Mouse (Mus musculus) embryonic facial prominence, embryonic 10.5 days (tissue): Measurements from ENCODE around the gene Baiap2. TPM values are rescaled to one million over a fixed set of nuclear protein-coding genes. Genes with fewer than 3 reads are reported as not detected.

Experiments
- DNase-seq: peaks from one replicate; pipeline ENCODE4 v3.0.0-alpha.2; 2017; ENCODE audit warnings: low spot score
- H3K27ac ChIP-seq: fragments of 300-500 bp; sonication (generic); replicated peaks from 2 replicates; pipeline ENCODE4 v1.5.1; 2016; ENCODE audit warnings: mild to moderate bottlenecking
- H3K27me3 ChIP-seq: fragments of 300-500 bp; sonication (generic); replicated peaks from 2 replicates; pipeline ENCODE4 v1.6.1; 2016; ENCODE audit warnings: low read depth, mild to moderate bottlenecking; ENCODE audit not compliant: poor library complexity, severe bottlenecking
- H3K36me3 ChIP-seq: fragments of 300-500 bp; sonication (generic); replicated peaks from 2 replicates; pipeline ENCODE4 v1.6.1; 2016; ENCODE audit warnings: mild to moderate bottlenecking, moderate library complexity
- H3K4me1 ChIP-seq: fragments of 300-500 bp; sonication (generic); 2 replicates; pipeline ENCODE4 v1.6.1; 2016
- H3K4me3 ChIP-seq: fragments of 300-500 bp; sonication (generic); 2 replicates; pipeline ENCODE4 v1.5.1; 2016; ENCODE audit warnings: mild to moderate bottlenecking, moderate library complexity
- H3K9me3 ChIP-seq: fragments of 300-500 bp; sonication (generic); 2 replicates; pipeline ENCODE4 v1.6.1; 2016; ENCODE audit warnings: mild to moderate bottlenecking
- WGBS: fragments of 180-500 bp; shearing (Covaris S2); methylation state at CpG from one replicate; pipeline ENCODE4 v1.1.7; 2016; 5-methylcytosine and 5-hydroxymethylcytosine counted together
- polyA plus RNA-seq: library from polyadenylated mRNA; unstranded; fragments of >200 nt; fragmentation: Nextera tagmentation; extraction: Ambion mirVana; gene quantifications from 2 replicates; pipeline ENCODE4 v1.2.1, GENCODE M21; 2016

Gene Baiap2
- polyA plus RNA-seq, 1 experiment from 2014 or later: 11.0 TPM

- no peak for DNase-seq
Observed at GRCm38 (mm10) chr11:119912845-119913244, 29.7 kb upstream of the Baiap2 start.

DNA sequence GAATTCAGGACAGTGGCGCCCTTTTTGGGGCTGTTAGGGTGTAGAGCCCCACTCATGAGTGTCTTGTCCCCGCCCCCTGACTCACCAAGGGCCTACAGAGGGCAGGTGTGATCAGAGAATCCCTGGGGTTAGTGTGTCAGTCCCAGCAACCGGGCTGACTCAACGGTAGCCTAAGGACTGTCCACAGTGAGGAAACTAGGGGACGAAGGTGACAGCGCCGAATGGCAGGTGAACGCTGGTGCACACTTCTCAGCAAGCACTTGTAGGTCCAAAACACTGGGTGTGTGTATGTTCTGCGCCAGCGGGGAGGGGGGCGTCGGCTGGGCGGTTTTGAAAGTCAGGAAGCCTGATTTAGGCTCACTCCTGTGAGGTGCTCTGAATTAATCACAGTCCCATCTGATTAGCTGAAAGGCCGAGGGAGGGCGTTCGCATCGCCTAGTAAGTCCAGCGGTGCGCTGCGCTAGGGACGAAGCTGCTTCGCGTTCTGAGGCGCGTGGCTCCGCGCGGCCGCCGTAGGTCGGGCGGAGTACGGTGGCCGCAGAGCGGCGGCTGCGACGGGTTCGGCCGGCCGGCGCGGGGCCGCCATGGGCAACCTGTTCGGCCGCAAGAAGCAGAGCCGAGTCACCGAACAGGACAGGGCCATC, 29.1 kb upstream of the Baiap2 start, which contains the start of gene Chmp6:
Gene Chmp6, plus strand, starts transcription at position 151 of the 644 bp plus-strand sequence.
- Histone ChIP-seq H3K9me3 (no peaks in the 10 kb centered on the region), H3K4me3 (peak within 1 kb of the TSS; percentile 85), H3K4me1 (peaks cover 52% of the 10 kb centered on the region), H3K27ac (peak within 1 kb of the TSS; percentile 97), H3K36me3 (peaks cover 33% of the 10 kb centered on the region), H3K27me3 (0 out of 2 replicates have a peak, but pooled peaks cover 6% of the 10 kb centered on the region)
- WGBS: under 1% methylated on average over 48 of the region's 48 CpGs
- peak; percentile 90 for DNase-seq

More at GRCm38 (mm10) chr11:119912845-119913244, 29.7 kb upstream of the Baiap2 start:
- Histone ChIP-seq H3K27me3 (0 out of 2 replicates have a peak, but pooled peaks cover 8% of the 10 kb centered on the region), H3K27ac (peak overlapping the region; percentile 97), H3K36me3 (peaks cover 27% of the 10 kb centered on the region), H3K9me3 (no peaks in the 10 kb centered on the region), H3K4me1 (peaks cover 52% of the 10 kb centered on the region), H3K4me3 (peak overlapping the region; percentile 85)
- WGBS: 5% methylated on average over 7 of the region's 7 CpGs

GRCm38 (mm10) chr11:119913935-119914314, 28.6 kb upstream of the Baiap2 start:
- peaks cover 38% of the 10 kb centered on the region for H3K36me3 ChIP-seq
- H3K4me1 ChIP-seq: peaks cover 48% of the 10 kb centered on the region
- 0 out of 2 replicates have a peak, but pooled peaks cover 1% of the 10 kb centered on the region for H3K27me3 ChIP-seq
- DNase-seq: no peak
- WGBS: under 1% methylated on average over 26 of the region's 26 CpGs
- H3K9me3 ChIP-seq: no peaks in the 10 kb centered on the region
- H3K4me3 ChIP-seq: peak overlapping the region; percentile 85
- H3K27ac ChIP-seq: peak overlapping the region; percentile 97

DNA sequence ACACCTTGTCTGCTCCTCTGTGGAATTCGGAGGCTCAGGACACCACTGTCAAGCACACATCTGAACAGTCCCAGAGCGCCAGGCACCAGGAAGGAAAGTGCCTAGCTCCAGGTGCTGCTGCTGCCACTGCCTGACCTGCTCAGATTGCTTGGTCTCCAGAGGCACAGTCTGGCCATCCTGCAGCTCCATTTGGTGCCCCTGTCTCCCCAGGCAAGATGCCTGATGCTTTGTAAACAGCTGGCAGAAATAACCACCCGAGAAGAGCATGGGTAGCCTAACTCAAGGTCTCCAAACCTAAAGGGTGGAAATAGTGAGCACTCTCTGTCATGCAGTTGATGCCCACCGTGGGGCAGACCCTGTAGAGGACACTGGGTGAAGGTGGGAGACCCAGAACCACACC, 28.2 kb upstream of the Baiap2 start:
- no peak for DNase-seq
- Histone ChIP-seq H3K36me3 (peaks cover 43% of the 10 kb centered on the region), H3K4me3 (peak overlapping the region; percentile 85), H3K27ac (peak overlapping the region; percentile 97), H3K9me3 (no peaks in the 10 kb centered on the region), H3K4me1 (peaks cover 45% of the 10 kb centered on the region), H3K27me3 (no peaks in the 10 kb centered on the region)
- 27% methylated on average over 4 of the region's 4 CpGs for WGBS

DNA sequence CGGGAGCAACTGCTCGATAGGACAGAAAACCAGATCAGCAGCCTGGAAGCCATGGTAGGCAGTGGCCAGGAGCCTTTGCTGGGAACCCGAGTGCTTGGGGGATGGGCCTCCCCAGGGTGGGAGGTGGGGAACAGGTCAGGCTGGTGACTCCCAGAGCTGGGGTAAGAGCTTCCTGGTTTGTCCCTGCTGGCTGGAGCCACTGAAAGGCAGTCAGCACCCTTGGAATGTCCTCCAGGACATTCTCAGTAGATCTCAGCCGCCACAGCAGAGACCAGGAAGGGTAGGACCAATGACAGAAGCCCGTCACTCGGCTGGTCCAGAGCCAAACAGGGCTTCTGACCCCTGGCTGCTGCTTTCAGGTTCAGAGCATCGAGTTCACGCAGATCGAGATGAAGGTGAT, 26.9 kb upstream of the Baiap2 start:
- H3K27me3 ChIP-seq: no peaks in the 10 kb centered on the region
- peak overlapping the region; percentile 85; the same call in 1 of the 2 replicates for H3K4me3 ChIP-seq
- peaks cover 37% of the 10 kb centered on the region for H3K4me1 ChIP-seq
- no peaks in the 10 kb centered on the region for H3K9me3 ChIP-seq
- 87% methylated on average over 9 of the region's 9 CpGs for WGBS
- DNase-seq: no peak
- peaks cover 55% of the 10 kb centered on the region for H3K36me3 ChIP-seq
- no peak overlapping the region for H3K27ac ChIP-seq

GRCm38 (mm10) chr11:119916102-119916790, 26.3 kb upstream of the Baiap2 start:
- whole genome bisulfite sequencing: 91% methylated on average over 15 of the region's 15 CpGs
- Histone ChIP-seq H3K4me3 (peak overlapping the region; percentile 85; the same call in 1 of the 2 replicates), H3K27ac (no peak overlapping the region)

DNA sequence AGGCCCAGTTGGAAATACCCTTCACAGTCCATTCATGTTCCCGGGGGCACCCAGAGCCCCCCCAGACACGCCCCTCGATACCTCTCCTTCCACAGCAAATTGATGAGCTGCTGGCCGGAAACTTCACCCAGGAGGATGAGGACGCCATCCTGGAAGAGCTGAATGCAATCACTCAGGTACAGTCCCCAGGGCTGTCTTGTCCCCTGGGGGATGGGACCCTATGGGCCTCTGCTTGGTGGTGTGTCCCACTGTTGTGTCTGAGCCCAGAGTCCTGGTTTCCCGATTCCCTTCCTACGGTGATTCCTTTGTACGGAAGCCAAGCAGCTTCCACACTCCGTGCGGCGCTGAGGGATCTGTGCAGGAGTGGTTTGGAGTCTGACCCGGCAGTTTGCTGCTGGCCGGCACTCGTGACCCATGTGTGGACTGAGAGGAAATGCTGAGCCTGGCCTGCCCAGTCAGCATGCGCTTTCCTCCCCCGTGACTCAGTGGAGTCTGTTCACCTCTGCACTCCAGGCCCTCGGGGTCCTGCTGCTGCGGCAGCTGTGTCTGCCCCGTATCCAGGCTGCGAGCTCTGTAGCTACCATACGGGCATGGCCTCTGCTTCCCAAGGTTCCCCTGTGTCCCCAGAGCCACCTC, 25.6 kb upstream of the Baiap2 start:
- Histone ChIP-seq H3K4me1 (peaks cover 39% of the 10 kb centered on the region), H3K9me3 (no peaks in the 10 kb centered on the region), H3K36me3 (peaks cover 56% of the 10 kb centered on the region), H3K27ac (no peak overlapping the region), H3K27me3 (no peaks in the 10 kb centered on the region), H3K4me3 (peak overlapping the region; percentile 9; the same call in 1 of the 2 replicates)
- no peak for DNase-seq
- WGBS: 91% methylated on average over 21 of the region's 21 CpGs

More at GRCm38 (mm10) chr11:119916102-119916790, 26.3 kb upstream of the Baiap2 start:
- peaks cover 56% of the 10 kb centered on the region for H3K36me3 ChIP-seq
- no peaks in the 10 kb centered on the region for H3K27me3 ChIP-seq
- H3K4me1 ChIP-seq: peaks cover 37% of the 10 kb centered on the region
- H3K9me3 ChIP-seq: no peaks in the 10 kb centered on the region
- DNase-seq: no peak

- H3K4me3 ChIP-seq: no peak overlapping the region
- no peaks in the 10 kb centered on the region for H3K27me3 ChIP-seq
- no peaks in the 10 kb centered on the region for H3K9me3 ChIP-seq
- 86% methylated on average over 7 of the region's 7 CpGs for WGBS
- peaks cover 56% of the 10 kb centered on the region for H3K36me3 ChIP-seq
- H3K27ac ChIP-seq: no peak overlapping the region
- H3K4me1 ChIP-seq: peaks cover 28% of the 10 kb centered on the region
- DNase-seq: no peak
Observed at GRCm38 (mm10) chr11:119918521-119918920, 24.0 kb upstream of the Baiap2 start.

GRCm38 (mm10) chr11:119919432-119919831, 23.1 kb upstream of the Baiap2 start:
- Histone ChIP-seq H3K27me3 (no peaks in the 10 kb centered on the region), H3K9me3 (no peaks in the 10 kb centered on the region), H3K36me3 (peaks cover 56% of the 10 kb centered on the region), H3K4me1 (peaks cover 23% of the 10 kb centered on the region), H3K27ac (no peak overlapping the region), H3K4me3 (no peak overlapping the region)
- DNase-seq: no peak
- WGBS: 90% methylated on average over 4 of the region's 4 CpGs

- Histone ChIP-seq H3K36me3 (peaks cover 56% of the 10 kb centered on the region), H3K27ac (no peak overlapping the region), H3K27me3 (no peaks in the 10 kb centered on the region), H3K4me1 (peaks cover 18% of the 10 kb centered on the region), H3K4me3 (no peak overlapping the region), H3K9me3 (no peaks in the 10 kb centered on the region)
- 65% methylated on average over 8 of the region's 8 CpGs for WGBS
- DNase-seq: peak; percentile 76
Observed at GRCm38 (mm10) chr11:119919897-119920296, 22.7 kb upstream of the Baiap2 start.

DNA sequence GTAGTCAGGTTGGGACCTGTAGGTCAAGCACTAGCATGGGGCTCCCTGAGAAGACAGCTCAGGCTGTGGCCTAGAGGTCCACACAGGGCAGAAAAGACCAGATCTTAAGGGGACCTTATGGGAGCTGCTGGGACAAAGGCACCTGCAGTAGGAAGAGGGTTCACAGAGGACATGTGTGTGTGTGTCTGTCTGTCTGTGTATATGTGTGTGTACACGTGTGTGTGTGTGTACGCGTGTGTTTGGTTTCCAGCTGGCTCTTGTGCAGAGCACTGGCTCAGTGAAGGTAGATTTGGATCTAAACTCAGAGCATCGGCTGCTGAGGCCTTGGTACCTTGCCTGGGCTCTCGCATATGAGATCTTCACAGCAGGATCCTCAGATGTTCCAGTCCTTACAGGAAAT, 21.9 kb upstream of the Baiap2 start:
- no peaks in the 10 kb centered on the region for H3K27me3 ChIP-seq
- H3K27ac ChIP-seq: no peak overlapping the region
- no peak for DNase-seq
- H3K4me3 ChIP-seq: no peak overlapping the region
- peaks cover 51% of the 10 kb centered on the region for H3K36me3 ChIP-seq
- no peaks in the 10 kb centered on the region for H3K9me3 ChIP-seq
- 97% methylated on average over 5 of the region's 5 CpGs for WGBS
- peaks cover 11% of the 10 kb centered on the region for H3K4me1 ChIP-seq

DNA sequence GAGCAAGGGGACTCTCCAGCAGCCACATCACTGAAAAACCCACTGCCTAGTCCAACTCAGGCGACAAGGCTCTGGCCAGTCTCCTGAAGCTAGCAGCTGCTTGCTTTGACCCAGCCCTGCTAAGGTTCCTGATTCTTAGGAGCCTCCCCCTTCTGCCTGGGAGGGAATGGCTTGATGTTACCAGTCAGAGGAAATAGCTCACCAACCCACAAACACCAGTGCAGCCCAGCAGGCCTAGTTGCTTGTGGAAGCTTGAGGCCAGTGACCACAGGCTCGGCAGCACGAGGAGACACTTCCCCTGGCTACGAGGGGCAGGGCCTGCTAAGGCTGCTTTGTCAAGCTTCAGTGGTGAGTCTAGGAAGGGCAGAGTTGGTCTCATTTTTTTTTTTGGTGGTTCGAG, 17.4 kb upstream of the Baiap2 start:
- no peaks in the 10 kb centered on the region for H3K9me3 ChIP-seq
- H3K4me1 ChIP-seq: peaks cover 3% of the 10 kb centered on the region; the same call in 1 of the 2 replicates
- no peak overlapping the region for H3K27ac ChIP-seq
- no peaks in the 10 kb centered on the region for H3K27me3 ChIP-seq
- peaks cover 6% of the 10 kb centered on the region for H3K36me3 ChIP-seq
- DNase-seq: no peak
- no peak overlapping the region for H3K4me3 ChIP-seq
- WGBS: 80% methylated on average over 5 of the region's 5 CpGs
